Mouse (Mus musculus): Measurements from ENCODE around the gene Olfr1344.
A peak's percentile ranks its signal among the peaks of the same experiment; 100 is the strongest.
"Not testable (repeated sequence)": the region's sequence is repeated elsewhere in the genome, so short reads cannot be mapped to it uniquely, and the experiment has no call there.

Olfr1344 gene

DNA sequence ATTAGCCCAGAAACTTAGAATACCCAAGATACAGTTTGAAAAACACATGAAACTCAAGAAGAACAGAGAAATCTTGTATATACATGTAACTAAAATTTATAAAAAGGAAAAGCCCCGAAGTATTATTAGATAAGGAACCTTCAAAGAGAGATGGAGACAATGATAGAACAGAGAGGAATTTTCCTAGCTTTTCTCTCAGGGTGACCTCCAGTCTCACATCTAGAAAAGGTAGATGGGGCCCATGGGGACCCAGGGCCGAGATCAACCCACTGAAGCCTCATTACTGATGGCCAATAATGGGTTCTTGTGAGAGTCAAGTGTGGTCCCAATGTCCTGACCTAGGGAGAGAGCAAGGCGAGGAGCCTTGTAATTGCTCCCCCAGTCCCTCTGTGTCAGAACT, at the start of gene Olfr1344:
TSS of gene Olfr1344 (plus strand) at position 301 of the 400 bp plus-strand sequence.
- no peak for DNase-seq (ENCODE audit: low read depth, low spot score)

DNA sequence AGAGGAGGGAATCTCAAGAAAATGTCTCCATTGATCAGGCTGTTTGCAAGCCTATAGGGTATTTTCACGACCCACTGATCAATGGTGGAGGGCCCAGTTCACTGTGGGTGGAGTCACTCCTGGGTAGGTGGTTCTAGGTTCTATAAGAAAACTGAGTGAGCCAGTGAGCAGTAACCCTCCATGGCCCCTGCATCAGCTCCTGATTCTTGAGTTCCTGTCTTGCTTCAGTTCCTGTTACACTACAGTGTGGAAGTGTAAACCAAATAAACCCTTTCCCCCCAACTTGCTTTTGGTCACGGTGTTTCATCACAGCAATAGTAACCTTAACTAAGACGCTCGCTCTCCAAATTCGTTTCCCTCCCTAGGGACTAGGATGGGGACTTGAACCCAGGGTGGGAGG, 49.5 kb upstream of the Olfr1344 start:
- DNase-seq (ENCODE audit: low read depth, low spot score) = no peak

DNA sequence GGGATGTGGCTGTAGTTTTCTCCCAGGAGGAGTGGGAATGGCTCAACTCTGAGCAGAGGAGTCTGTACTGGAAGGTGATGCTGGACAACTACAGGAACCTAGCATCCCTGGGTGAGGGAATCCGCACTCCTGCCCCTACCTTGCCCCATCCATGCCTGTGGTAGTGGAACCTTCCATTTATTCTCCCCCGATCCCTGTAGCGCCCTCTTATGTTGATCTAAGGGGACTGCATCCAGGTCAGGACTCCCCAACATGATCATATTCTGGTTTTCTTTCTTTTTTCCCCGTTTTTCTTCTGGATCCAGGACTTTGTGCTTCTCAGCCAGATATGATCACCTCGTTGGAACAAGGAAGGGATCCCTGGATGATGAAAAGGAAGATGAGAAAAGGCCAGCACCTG, 49.0 kb upstream of the Olfr1344 start:
- no peak for DNase-seq (ENCODE audit: low read depth, low spot score)

DNA sequence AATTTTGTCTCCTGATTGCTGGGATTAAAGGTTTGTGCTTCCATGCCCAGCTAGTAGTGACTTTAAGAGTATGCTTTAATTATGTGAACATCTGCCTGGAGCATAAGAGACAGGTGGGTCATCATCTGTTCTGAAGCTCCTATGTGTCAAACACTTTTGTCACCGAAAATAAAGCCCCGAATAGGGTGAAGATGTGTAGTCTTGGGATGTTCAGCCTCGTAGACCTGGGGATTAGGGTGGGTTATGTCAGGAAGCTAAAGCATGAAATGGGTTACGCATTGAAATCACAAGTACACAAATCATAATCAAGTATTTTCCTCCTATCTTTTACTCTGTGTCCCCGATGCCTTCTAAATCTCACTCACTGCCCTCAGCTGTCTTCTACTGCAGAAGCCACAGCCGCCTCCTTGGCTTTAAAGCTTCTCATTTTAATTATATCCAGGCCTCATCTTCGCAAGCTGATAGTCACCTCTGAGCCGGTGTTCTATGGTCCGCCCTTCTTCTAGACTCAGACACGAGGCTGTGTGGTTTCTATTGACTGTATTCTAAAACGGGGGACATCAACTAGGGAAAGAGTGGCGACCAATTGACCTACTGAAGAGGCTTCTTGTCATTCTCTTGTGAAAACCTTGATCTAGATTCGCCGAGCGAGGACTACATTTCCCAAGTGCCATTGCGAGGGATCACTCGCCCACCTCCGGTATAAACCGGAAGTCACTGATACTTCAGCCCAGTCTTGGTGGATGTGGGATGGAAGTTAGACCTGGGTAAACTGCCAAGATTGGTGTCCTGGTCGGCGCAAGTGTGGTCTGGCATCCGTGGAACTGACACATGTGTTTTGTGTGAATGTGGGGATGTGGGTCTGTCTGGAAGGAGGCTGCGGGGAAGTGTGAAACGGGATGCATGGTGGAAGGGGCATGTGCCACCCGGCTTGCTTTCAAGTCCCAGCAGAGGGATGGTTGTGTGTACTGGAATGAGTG, 40.2 kb upstream of the Olfr1344 start, which contains the start of gene Smim17:
TSS of gene Smim17 (plus strand) at position 720 of the 980 bp plus-strand sequence.
- peak; percentile 55 for DNase-seq (ENCODE audit: low read depth, low spot score)

DNA sequence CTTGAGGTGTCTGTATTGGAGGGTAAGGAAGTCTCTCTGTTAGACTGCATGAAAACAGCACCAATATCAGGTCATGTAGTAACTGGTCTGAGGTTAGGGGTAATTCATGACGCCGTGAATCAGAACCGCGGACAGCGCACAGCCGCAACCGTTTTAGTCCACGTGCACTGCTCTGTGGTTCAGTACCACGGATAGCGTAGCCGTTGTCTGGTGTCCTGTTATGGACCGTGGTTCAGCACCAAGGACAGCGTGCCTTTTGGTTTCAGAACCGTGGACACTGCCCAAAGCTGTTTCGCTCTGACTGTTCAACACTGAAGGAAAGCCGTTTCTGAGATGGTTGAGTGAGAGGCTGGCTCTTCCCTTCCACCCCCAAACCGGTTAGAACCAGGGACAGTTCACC, 28.4 kb upstream of the Olfr1344 start, which contains the start of gene Gm20715:
TSS of gene Gm20715 (plus strand) at position 235 of the 400 bp plus-strand sequence.
- peak; percentile 97 for DNase-seq (ENCODE audit: low read depth, low spot score)

DNA sequence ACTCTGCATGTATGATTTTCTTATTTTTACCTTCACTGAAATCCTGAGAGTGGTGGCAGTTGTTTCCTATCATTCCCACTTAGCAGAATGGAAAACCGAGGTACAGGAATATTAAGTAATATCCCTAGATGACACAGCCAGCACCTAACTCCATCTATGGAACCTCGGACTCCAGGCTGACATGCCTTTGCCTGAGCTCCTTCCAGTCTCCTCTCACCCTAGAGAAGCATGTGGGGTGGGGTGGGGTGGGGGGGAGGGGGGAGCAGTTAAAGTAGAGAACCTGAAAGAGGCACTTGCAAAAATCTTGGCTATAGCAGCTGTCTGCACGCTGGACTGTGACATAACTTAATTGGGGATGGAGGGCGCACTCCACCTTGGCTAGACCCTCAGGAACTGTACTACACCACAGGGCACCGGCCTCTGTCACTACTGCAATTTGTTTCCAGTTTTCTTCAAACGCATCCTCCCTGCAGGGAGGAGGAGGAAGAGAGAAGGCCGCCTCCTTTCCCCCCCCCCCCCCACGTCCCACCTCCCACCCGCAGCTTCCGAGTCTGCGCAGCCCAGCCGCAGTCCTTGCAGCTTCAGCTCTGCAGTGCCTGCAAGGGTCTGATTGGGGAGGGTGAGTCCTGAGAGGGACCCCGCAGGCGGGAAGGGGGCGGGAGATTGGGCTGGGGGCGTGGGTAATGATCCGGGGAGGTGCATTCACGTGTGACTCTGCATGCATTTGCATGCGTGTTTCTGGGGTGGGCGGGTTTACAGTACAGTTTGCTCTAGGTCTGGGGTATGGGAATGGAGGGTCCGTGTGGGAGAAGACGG, 23.7 kb upstream of the Olfr1344 start:
- DNase-seq (ENCODE audit: low read depth, low spot score) = peak; percentile 23

DNA sequence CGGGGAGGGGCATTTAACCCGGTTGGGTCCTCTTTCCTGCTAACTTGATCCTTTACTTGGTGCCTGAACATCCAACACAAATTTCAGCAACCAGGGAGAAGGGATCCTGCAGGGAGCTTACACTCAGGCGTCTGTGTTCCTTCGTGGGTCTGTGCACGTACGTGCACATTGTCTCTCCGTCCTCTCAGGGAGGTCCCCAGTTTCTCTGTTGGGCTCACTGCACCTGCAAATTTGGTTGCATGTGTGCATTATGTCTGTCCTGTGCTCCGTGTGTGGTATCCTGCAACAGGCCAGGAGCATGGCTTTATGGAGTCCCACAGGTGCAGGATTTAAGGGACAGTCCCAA, 23.1 kb upstream of the Olfr1344 start:
- DNase-seq (ENCODE audit: low read depth, low spot score) = no peak

DNA sequence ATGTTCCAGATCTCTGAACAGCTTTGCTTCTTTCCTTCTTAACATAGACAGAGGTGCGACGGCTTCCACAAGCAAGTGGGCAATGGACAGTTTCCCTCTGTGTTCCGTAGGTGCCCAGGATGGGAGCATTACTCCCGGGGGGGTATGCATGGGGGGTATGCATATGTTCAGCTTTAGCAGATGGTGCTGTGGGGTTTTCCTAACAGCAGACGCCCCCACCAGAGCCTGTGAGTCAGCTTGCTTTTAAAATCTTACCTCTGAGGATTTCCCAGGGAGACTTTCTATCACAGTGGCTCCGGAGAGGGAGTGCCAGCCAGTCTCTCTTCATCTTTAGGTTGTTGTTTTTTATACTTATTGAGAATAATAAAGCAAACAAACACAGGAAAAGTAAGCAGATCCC, 18.6 kb upstream of the Olfr1344 start:
- no peak for DNase-seq (ENCODE audit: low read depth, low spot score)

DNA sequence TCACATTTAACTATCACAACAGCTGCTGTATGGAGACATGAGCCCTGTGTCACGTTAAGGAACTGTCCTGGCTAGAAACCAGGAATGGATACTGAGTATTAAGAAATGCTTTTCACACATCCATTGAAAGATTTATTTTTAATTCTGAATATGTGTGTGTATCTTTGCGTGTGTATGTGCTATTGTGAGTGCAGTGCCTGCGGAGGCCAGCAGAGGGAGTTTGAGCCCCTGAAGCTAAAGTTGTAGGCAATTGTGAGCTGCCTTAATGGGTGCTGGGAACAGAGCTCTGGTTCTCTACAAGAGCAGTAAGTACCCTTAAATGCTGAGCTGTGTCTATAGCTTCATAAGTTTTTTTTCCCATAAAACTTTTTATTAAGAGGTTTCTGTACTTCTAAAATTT, 9.1 kb upstream of the Olfr1344 start:
- DNase-seq (ENCODE audit: low read depth, low spot score) = peak; percentile 31

DNA sequence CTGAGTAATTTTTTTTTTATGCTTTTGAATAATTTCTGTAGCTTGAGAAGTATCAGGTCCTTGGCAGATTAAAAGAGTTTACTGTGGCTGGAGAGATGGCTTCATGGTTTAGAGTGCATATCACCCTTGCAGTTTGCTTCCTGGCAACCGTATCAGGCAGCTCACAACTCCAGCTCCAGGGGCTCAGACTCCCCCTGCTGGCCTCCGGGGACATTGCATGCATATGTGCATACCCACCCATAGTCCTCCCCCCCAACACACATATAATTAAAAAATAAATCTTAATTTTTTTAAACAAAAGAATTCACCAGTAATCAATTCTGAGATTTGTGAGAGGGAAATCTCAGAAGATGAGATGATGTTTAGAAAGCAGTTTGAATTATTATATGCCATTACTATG, 8.1 kb upstream of the Olfr1344 start:
- peak; percentile 47 for DNase-seq (ENCODE audit: low read depth, low spot score)

DNA sequence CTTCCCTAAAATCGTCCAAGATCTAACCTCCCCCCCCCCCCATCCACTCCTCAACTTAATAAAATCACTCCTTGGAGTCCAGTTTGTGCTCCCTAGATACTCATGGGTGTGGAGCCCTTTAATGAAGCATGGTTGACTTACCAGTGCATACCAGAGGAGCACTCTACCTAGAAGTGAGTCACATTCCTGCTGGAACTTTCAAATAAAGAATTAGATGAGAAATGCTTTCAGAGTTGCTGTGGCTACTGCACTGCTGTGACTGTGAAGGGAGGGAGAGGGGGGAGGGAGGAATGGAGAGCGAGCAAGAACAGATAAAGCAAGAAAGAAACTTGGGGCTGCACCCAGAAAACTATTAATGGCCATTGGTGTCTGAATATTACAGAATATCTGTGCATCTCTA, 2.7 kb downstream of the Olfr1344 start:
- no peak for DNase-seq (ENCODE audit: low read depth, low spot score)

DNA sequence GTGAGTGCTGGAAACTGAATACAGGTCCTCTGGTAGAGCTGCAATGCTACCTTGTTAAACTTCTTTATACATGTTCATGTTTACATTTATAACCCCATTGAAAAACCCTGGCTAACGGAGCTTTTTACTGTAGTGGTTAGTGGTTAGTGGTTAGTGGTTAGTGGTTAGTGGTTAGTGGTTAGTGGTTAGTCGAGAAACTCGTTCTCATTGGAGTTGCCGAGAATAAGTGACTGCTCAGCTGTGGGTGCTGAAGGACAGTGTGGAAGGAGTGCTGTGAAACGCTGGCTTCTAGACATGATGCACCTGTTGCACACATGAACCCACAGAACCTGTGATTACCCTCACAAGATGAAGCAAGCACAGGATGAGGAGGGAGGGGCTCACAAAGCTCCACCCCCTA, 9.3 kb downstream of the Olfr1344 start:
- no peak for DNase-seq (ENCODE audit: low read depth, low spot score)

DNA sequence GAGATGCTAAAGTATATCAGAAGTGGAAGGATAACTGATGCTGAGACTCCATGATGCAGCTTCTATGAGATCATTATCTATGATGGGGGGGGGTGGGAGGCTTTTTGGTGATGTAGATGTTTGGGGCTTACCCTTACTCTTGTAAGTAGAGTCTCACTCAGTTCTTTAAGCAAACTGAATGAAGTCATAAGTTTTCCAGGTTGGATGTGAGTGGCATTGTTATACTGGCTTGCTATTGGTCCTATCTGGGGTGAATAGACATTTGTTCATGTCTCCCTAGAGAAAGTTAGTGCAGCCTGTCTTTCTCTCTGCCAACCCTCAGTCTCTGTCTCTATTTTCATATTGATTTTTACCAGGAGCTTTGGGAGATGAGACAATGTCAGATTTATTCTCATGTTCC, 17.4 kb downstream of the Olfr1344 start, which contains the start of gene Olfr1336:
TSS of gene Olfr1336 (plus strand) at position 301 of the 400 bp plus-strand sequence.
- DNase-seq (ENCODE audit: low read depth, low spot score) = no peak

DNA sequence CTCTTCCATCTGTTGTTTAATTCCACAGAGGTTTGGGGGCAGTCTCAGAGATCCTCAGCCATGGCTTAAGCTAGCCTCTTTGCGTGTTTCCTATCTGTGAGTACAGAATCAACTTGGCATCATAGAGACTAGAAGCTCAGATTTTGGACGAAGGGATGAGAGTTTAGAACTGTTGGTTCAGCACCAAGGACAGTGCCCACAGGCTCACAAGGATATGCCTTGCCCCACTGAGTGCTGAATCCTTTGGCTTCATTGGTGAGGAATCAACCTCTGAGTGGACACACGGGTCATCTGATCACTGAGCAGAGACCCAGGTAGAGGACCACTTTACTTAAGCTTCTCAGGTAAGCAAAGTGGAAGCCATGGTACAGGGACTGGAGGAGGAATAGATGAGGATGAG, 17.9 kb downstream of the Olfr1344 start:
- peak; percentile 40 for DNase-seq (ENCODE audit: low read depth, low spot score)

DNA sequence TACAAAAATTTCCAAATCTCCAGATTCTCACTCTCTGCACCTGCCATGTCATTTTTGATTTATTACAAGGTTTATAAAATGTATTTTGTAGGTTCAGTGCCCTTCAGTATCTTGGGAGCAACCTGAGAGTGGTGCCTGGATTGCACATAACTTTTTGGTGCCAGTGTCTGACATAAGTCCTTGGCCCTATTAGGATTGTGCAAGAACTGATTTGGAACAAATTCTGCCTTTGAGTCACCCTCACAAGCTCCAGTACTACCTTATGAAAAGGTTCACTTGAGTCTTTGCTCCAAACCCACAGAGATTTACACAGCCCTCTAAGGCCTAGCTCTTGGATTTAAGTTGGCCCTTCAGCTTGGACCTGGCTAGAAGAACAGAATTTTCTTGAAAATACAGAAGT, 28.5 kb downstream of the Olfr1344 start, which contains the start of gene Olfr1346:
TSS of gene Olfr1346 (plus strand) at position 151 of the 400 bp plus-strand sequence.
- DNase-seq (ENCODE audit: low read depth, low spot score) = no peak

DNA sequence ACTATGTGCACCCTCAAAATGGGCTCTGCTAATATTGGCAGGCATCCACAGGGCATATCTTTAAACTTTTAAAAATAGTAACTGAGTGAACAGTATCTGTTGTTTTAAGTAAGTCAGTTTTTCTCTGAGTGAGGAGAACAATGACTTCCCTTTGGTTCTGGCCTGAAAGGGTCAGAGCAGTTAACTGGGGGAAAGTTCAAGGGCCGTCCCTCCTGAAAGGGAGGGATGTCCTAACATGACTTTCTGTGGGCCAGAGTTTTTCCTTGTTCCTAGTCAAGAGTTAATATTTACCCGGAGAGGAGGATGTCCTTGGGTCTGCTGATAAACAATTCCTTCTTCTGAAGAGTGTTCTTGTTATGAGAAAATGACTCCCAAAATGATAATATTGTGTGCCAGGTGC, 39.1 kb downstream of the Olfr1344 start:
- DNase-seq (ENCODE audit: low read depth, low spot score) = not testable (repeated sequence)

DNA sequence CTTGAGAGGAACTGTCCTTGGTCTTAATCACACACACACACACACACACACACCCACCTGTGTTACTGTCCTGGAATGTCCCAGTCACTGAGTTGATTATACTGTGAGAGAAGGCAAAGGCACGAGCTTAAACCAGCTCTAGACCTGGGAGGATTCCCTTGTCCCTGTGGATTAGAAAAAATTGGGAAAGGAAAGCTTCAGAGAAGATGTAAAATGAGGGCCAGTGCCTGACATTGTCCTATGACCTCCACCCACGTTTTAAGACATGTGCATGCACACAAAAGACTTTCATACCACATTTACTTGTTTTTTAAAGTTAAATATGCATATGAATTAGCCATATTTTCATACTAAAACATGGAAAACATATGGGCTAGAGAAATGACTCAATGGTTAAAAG, 48.4 kb downstream of the Olfr1344 start, which contains the start of gene Olfr5:
TSS of gene Olfr5 (minus strand) at position 101 of the 400 bp plus-strand sequence.
- DNase-seq (ENCODE audit: low read depth, low spot score) = no peak
